In genomic region chr10:81484441-81485059, GRCm38 (mm10) we compare ENCODE assay signal across 12 mouse cellular contexts. TPM values are rescaled to one million over a fixed set of nuclear protein-coding genes. Genes with fewer than 3 reads are reported as not detected.
DNase-seq lines count a peak whose midpoint lies in the region; ATAC-seq and TF ChIP-seq lines count a peak whose summit lies in the region.
"Had no signal": no experiment of that assay in that cellular context is flagged by ENCODE, and none has a peak within 500 bp of the region (broad histone marks: within the 10 kb centered on the region; RNA-seq: fewer than 3 reads in every experiment).

No protein-coding gene starts in this region.

- ATAC-seq in forebrain, embryonic 12.5 days (ENCODE audit: low FRiP score), result peak; percentile 19; the same call in 1 of the 2 replicates
- ATAC-seq in hindbrain, embryonic 15.5 days (ENCODE audit: low FRiP score, low read depth), result no peak
- ATAC-seq in kidney, embryonic 15.5 days (replicated peaks; ENCODE audit: low FRiP score), result no peak
- ATAC-seq: intestine, embryonic 15.5 days had no signal

- H3K79me2 ChIP-seq in myocyte (ENCODE audit: control insufficient read depth, insufficient read depth), result no peaks in the 10 kb centered on the region

- WGBS in forebrain, embryonic 12.5 days, result 62% methylated on average over 6 of the region's 6 CpGs
- 40% methylated on average over 6 of the region's 6 CpGs for WGBS in hindbrain, embryonic 15.5 days
- WGBS in kidney, embryonic 15.5 days, result 54% methylated on average over 6 of the region's 6 CpGs

- H3K4me1 ChIP-seq in forebrain, embryonic 12.5 days, result peaks cover 38% of the 10 kb centered on the region
- H3K4me1 ChIP-seq in hindbrain, embryonic 15.5 days (replicated peaks), result peaks cover 30% of the 10 kb centered on the region
- peaks cover 10% of the 10 kb centered on the region; the same call in 1 of the 2 replicates for H3K4me1 ChIP-seq in kidney, embryonic 15.5 days

- no peak for TF ChIP-seq CTCF in layer of hippocampus, adult 2 months (conservative IDR thresholded peaks at IDR 0.05)

- H3K4me2 ChIP-seq in forebrain, embryonic 12.5 days, result no peak overlapping the region
- H3K4me2 ChIP-seq in hindbrain, embryonic 15.5 days, result no peak overlapping the region
- H3K4me2 ChIP-seq in myocyte (ENCODE audit: low read depth), result no peak overlapping the region
- no peak overlapping the region for H3K4me2 ChIP-seq in kidney, embryonic 15.5 days
- H3K4me2 ChIP-seq: intestine, embryonic 15.5 days had no signal

- no peak for TF ChIP-seq POLR2A in myocyte (IDR thresholded peaks at IDR 0.05; ENCODE audit: insufficient read length, low read depth)

- H3K36me3 ChIP-seq in forebrain, embryonic 12.5 days (replicated peaks), result peaks cover 36% of the 10 kb centered on the region
- peaks cover 30% of the 10 kb centered on the region for H3K36me3 ChIP-seq in hindbrain, embryonic 15.5 days
- no peaks in the 10 kb centered on the region for H3K36me3 ChIP-seq in myocyte (ENCODE audit: control insufficient read depth, insufficient read depth)
- H3K36me3 ChIP-seq in kidney, embryonic 15.5 days, result peaks cover 34% of the 10 kb centered on the region

- H3K27ac ChIP-seq in layer of hippocampus, adult 2 months, result peak overlapping the region; percentile 73
- peak overlapping the region; percentile 75 for H3K27ac ChIP-seq in forebrain, embryonic 12.5 days
- peak overlapping the region; percentile 44 for H3K27ac ChIP-seq in hindbrain, embryonic 15.5 days (replicated peaks)
- H3K27ac ChIP-seq in kidney, embryonic 15.5 days, result no peak overlapping the region
- H3K27ac ChIP-seq: intestine, embryonic 15.5 days; liver, embryonic 14.5 days had no signal

- H3K9me3 ChIP-seq in forebrain, embryonic 12.5 days, result no peaks in the 10 kb centered on the region
- no peaks in the 10 kb centered on the region for H3K9me3 ChIP-seq in hindbrain, embryonic 15.5 days
- H3K9me3 ChIP-seq in kidney, embryonic 15.5 days (replicated peaks), result no peaks in the 10 kb centered on the region
- H3K9me3 ChIP-seq: intestine, embryonic 15.5 days had no signal

- H3K9ac ChIP-seq in forebrain, embryonic 12.5 days, result no peak overlapping the region
- no peak overlapping the region for H3K9ac ChIP-seq in hindbrain, embryonic 15.5 days
- H3K9ac ChIP-seq in kidney, embryonic 15.5 days, result no peak overlapping the region
- H3K9ac ChIP-seq: intestine, embryonic 15.5 days; liver, embryonic 14.5 days had no signal

- peaks cover 25% of the 10 kb centered on the region for H3K27me3 ChIP-seq in forebrain, embryonic 12.5 days
- no peaks in the 10 kb centered on the region for H3K27me3 ChIP-seq in hindbrain, embryonic 15.5 days
- peaks cover 14% of the 10 kb centered on the region for H3K27me3 ChIP-seq in myocyte (ENCODE audit: control insufficient read depth, insufficient read depth, insufficient read length)
- H3K27me3 ChIP-seq in kidney, embryonic 15.5 days, result peaks cover 32% of the 10 kb centered on the region

- no peak overlapping the region for H3K4me3 ChIP-seq in layer of hippocampus, adult 2 months
- H3K4me3 ChIP-seq in forebrain, embryonic 12.5 days (replicated peaks), result no peak overlapping the region
- H3K4me3 ChIP-seq in hindbrain, embryonic 15.5 days, result no peak overlapping the region
- no peak overlapping the region for H3K4me3 ChIP-seq in myocyte
- no peak overlapping the region for H3K4me3 ChIP-seq in kidney, embryonic 15.5 days (replicated peaks)
- H3K4me3 ChIP-seq: intestine, embryonic 15.5 days had no signal

- no peak overlapping the region for H3ac ChIP-seq in myocyte (ENCODE audit: control insufficient read depth, insufficient read length)

- DNase-seq in layer of hippocampus, adult 2 months (ENCODE audit: low spot score in 2 of 2), result no peak
- DNase-seq in layer of hippocampus, postnatal 25 days (ENCODE audit: extremely low spot score in 1 of 2, low spot score in 1 of 2), result no peak
- no peak for DNase-seq in layer of hippocampus, postnatal 36 days
- DNase-seq in lung, postnatal 25 days (ENCODE audit: low spot score), result no peak
- DNase-seq: gastrocnemius, postnatal 25 days; spleen, adult 18-20 months had no signal

TF ChIP-seq in myocyte, 11 proteins besides CTCF, POLR2A, EP300 and RAD21:
- TF ChIP-seq SRF (IDR thresholded peaks at IDR 0.05; ENCODE audit: control insufficient read depth, insufficient read length, low read depth) (no peak), TCF3 (IDR thresholded peaks at IDR 0.05; ENCODE audit: insufficient read length, low read depth) (no peak), MYOG (IDR thresholded peaks at IDR 0.05; ENCODE audit: control insufficient read depth in 1 of 3, insufficient read depth in 1 of 3, insufficient read length in 2 of 3, low read depth in 2 of 3) (peak in 1 of 3 experiments; percentile 41), POLR2AphosphoS2 (IDR thresholded peaks at IDR 0.05; ENCODE audit: insufficient read length, low read depth) (peak; percentile 14), REST (IDR thresholded peaks at IDR 0.05; ENCODE audit: insufficient read depth, insufficient read length) (no peak), MAX (IDR thresholded peaks at IDR 0.05; ENCODE audit: low read depth) (no peak), E2F4 (IDR thresholded peaks at IDR 0.05; ENCODE audit: insufficient read depth) (no peak), MYOD1 (IDR thresholded peaks at IDR 0.05; ENCODE audit: control insufficient read depth in 1 of 3, insufficient read length in 2 of 3, low read depth in 2 of 3) (peak in 2 of 3 experiments; percentile 41 to 47)

RNA-seq across cellular contexts. Expression of gene Celf5, which starts 2.0 kb away (rescaled TPM):
- 100 to 1,000 TPM; 286 to 287 TPM for total RNA-seq in layer of hippocampus, adult 2 months (2021)
- 100 to 1,000 TPM; 255 to 311 TPM for total RNA-seq in layer of hippocampus, postnatal 25 days (2021)
- polyA plus RNA-seq in forebrain, embryonic 12.5 days (2016; fragmentation: Nextera tagmentation; extraction: Ambion mirVana), result 37.1 and 42.4 TPM in 2 replicates
- 70.0 and 77.6 TPM in 2 replicates for polyA plus RNA-seq in hindbrain, embryonic 15.5 days (2015; fragmentation: Nextera tagmentation; extraction: Ambion mirVana)
- polyA plus RNA-seq in myocyte (2012; fragmentation: generic; extraction: Trizol), result 0.37 TPM
- 0.50 and 0.82 TPM in 2 replicates for polyA plus RNA-seq in kidney, embryonic 15.5 days (2015; fragmentation: Nextera tagmentation; extraction: Ambion mirVana)
- total RNA-seq in layer of hippocampus, postnatal 36 days (2021), result 100 to 1,000 TPM; 273 to 281 TPM

RNA-seq across cellular contexts. Expression of gene Ncln, which starts 11.6 kb away (rescaled TPM):
- total RNA-seq in layer of hippocampus, adult 2 months (2021), result 10 to 100 TPM; 83.1 to 93.5 TPM
- total RNA-seq in layer of hippocampus, postnatal 25 days (2021), result 10 to 100 TPM; 83.0 to 94.6 TPM
- 65.8 and 66.6 TPM in 2 replicates for polyA plus RNA-seq in forebrain, embryonic 12.5 days (2016; fragmentation: Nextera tagmentation; extraction: Ambion mirVana)
- polyA plus RNA-seq in hindbrain, embryonic 15.5 days (2015; fragmentation: Nextera tagmentation; extraction: Ambion mirVana), result 66.5 and 72.7 TPM in 2 replicates
- polyA plus RNA-seq in myocyte (2012; fragmentation: generic; extraction: Trizol), result 153 TPM
- 85.7 and 93.5 TPM in 2 replicates for polyA plus RNA-seq in kidney, embryonic 15.5 days (2015; fragmentation: Nextera tagmentation; extraction: Ambion mirVana)
- total RNA-seq in layer of hippocampus, postnatal 36 days (2021), result 10 to 100 TPM; 77.1 to 90.0 TPM

RNA-seq across cellular contexts. Expression of gene S1pr4, which starts 15.4 kb away (rescaled TPM):
- under 1 TPM; 0.39 to 0.95 TPM for total RNA-seq in layer of hippocampus, adult 2 months (2021)
- total RNA-seq in layer of hippocampus, postnatal 25 days (2021), result under 1 TPM; 0.35 to 0.54 TPM
- polyA plus RNA-seq in forebrain, embryonic 12.5 days (2016; fragmentation: Nextera tagmentation; extraction: Ambion mirVana), result 0.21 and 0.49 TPM in 2 replicates
- 0.83 and 0.86 TPM in 2 replicates for polyA plus RNA-seq in hindbrain, embryonic 15.5 days (2015; fragmentation: Nextera tagmentation; extraction: Ambion mirVana)
- not detected for polyA plus RNA-seq in myocyte (2012; fragmentation: generic; extraction: Trizol)
- 1.2 and 1.4 TPM in 2 replicates for polyA plus RNA-seq in kidney, embryonic 15.5 days (2015; fragmentation: Nextera tagmentation; extraction: Ambion mirVana)
- total RNA-seq in layer of hippocampus, postnatal 36 days (2021), result under 1 TPM; 0.40 to 0.65 TPM

RNA-seq across cellular contexts. Expression of gene Nfic, which starts 29.1 kb away (rescaled TPM):
- total RNA-seq in layer of hippocampus, adult 2 months (2021), result 10 to 100 TPM; 60.0 to 60.1 TPM
- total RNA-seq in layer of hippocampus, postnatal 25 days (2021), result 10 to 100 TPM; 59.5 to 66.8 TPM
- 15.3 and 16.3 TPM in 2 replicates for polyA plus RNA-seq in forebrain, embryonic 12.5 days (2016; fragmentation: Nextera tagmentation; extraction: Ambion mirVana)
- polyA plus RNA-seq in hindbrain, embryonic 15.5 days (2015; fragmentation: Nextera tagmentation; extraction: Ambion mirVana), result 26.6 and 28.0 TPM in 2 replicates
- polyA plus RNA-seq in myocyte (2012; fragmentation: generic; extraction: Trizol), result 115 TPM
- 67.9 and 84.5 TPM in 2 replicates for polyA plus RNA-seq in kidney, embryonic 15.5 days (2015; fragmentation: Nextera tagmentation; extraction: Ambion mirVana)
- total RNA-seq in layer of hippocampus, postnatal 36 days (2021), result 10 to 100 TPM; 55.3 to 55.8 TPM

RNA-seq across cellular contexts. Expression of gene Gna15, which starts 39.5 kb away (rescaled TPM):
- total RNA-seq in layer of hippocampus, adult 2 months (2021), result 1 to 10 TPM; 1.9 to 2.5 TPM
- 1 to 10 TPM; 2.4 to 3.2 TPM for total RNA-seq in layer of hippocampus, postnatal 25 days (2021)
- polyA plus RNA-seq in forebrain, embryonic 12.5 days (2016; fragmentation: Nextera tagmentation; extraction: Ambion mirVana), result 0.49 and 0.92 TPM in 2 replicates
- polyA plus RNA-seq in hindbrain, embryonic 15.5 days (2015; fragmentation: Nextera tagmentation; extraction: Ambion mirVana), result 1.1 and 1.2 TPM in 2 replicates
- polyA plus RNA-seq in myocyte (2012; fragmentation: generic; extraction: Trizol), result not detected
- 0.89 and 1.00 TPM in 2 replicates for polyA plus RNA-seq in kidney, embryonic 15.5 days (2015; fragmentation: Nextera tagmentation; extraction: Ambion mirVana)
- 1 to 10 TPM; 3.0 to 3.4 TPM for total RNA-seq in layer of hippocampus, postnatal 36 days (2021)

Comparison
In these comparisons a context has a peak if more than half of its experiments do, and no peak if none do; other contexts are left out.
1. RNA of gene Celf5, which starts 2.0 kb away (polyA plus RNA-seq): 70.0 to 77.6 TPM in hindbrain, embryonic 15.5 days and 37.1 to 42.4 TPM in forebrain, embryonic 12.5 days; 0.50 to 0.82 TPM in kidney, embryonic 15.5 days and 0.37 TPM in myocyte (single experiment); every median in the first group is over 10 times any median in the second.